Mouse (Mus musculus) B cell, adult 62 days (primary cell): ENCODE measurements around the gene Jph4. TPM values are rescaled to one million over a fixed set of nuclear protein-coding genes. Genes with fewer than 3 reads are reported as not detected.

Experiments
- total RNA-seq: library from RNA; stranded (reverse); gene quantifications from 4 replicates; pipeline ENCODE4 v1.2.4, GENCODE M21; 2023

Gene Jph4
- total RNA-seq = not detected in 4 replicates

DNA sequence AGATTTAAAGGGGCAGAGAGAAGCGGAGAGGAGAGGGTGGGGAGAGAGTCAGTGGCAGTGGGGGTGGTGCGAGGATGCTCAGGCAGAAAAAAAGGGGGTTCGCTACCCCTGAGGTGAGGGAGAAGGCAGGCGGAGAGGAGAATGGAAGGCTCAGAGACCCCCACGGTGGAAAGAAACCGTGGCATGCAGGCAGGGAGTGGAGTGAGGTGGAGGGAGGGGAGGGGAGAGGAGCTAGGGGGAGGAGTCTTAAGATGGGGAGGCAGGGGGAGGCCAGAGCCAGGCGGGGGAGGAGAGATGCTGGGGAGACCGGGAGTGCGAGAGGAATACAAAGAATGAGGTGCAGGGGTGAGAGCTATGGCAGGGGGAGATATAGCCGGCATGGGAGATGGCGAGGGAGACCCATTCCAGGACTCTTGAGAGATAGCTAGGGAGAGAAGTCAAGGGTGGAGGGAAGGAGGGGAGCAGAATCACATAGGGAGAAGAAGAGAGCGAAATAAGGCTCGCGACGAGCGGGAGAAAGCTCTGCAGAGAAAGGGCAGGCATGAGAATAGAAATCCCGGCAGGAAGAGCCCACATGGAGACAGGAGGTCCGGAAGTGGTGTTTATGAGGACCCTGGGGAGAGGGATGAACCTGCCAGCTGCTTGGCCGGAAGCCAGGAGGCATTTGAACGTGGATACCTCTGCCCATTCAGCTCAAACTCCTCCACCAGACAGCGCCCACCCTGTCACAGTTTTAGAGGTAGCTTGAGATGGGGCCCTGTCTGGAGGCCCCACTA lies at the start of gene Jph4:
Gene Jph4 (minus strand): TSS at position 511 of the 776 bp plus-strand sequence.

DNA sequence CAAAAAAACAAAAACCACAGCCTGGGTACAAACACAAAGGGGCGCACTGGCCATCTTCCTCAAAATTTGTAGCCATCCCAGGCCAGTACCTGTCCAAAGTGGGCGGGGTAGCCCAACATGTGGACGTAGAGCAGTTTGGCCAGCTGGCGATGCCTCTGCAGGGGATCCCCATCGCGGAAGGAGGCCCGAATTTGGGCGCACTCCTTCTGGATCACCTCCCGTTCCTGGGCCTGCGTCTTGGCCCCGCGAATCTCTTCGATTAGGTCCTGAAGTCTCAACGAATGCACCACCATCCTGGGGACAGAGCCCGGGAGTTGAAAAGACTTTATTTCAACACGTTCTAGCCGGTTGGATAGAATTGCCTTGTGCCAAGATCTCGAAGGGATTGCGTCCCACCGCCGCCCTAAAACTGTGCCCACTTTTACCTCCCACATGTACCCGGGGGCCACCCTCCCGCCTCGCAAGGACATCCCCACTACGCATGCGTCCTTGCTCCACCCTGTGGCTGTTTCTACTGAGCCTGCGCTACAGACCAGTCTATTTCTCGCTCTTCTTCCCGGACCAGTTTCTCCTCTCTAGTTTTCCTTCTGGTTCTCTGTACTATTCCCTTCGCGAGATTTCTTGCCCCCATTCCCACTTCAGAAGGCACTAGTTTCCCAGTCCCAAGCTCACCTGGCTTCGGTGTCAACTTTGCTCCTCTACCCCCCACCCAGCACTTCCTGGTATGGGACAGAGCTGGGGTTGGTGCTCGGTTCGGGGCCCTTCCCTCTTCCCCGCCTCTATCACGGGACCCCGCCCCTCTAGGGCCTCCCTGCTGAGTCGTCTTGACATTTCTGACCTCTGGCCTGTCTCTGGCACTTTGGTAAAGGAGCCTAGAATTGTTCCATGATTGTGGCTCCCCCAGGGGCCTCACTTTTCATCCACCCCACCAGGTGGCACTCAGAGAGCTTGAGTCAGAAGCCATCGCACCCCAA lies 10.6 kb downstream of the Jph4 start, which contains the start of gene Ap1g2:
Gene Ap1g2 (minus strand): TSS at position 758 of the 974 bp plus-strand sequence.

DNA sequence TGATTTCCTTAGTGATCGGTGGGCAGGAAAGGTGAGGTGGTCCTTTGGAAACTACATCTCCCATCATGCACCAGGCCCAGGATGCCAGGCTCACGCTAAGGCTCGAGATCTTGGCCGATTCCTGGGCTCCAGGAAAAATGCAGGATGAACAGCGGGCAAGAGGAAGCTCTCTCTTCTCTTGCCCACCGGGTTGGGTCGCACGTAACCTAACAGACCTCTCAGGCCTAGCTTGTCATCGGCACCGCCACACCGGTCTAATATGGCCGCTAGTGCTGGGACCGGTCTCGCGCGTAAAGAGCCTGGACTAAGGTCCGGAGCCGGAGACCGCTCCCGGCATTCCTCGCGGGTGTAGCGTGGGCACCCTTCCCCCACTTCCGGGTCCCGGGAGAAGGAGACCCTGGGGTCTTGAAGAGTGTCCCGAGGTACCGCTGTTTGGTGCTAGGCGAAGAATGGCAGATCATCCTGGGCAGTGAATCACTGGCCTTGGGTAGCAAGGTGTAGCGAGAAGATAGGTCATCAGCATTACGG lies 22.0 kb downstream of the Jph4 start, which contains the start of gene Thtpa:
Gene Thtpa (plus strand): TSS at position 81 of the 528 bp plus-strand sequence.

DNA sequence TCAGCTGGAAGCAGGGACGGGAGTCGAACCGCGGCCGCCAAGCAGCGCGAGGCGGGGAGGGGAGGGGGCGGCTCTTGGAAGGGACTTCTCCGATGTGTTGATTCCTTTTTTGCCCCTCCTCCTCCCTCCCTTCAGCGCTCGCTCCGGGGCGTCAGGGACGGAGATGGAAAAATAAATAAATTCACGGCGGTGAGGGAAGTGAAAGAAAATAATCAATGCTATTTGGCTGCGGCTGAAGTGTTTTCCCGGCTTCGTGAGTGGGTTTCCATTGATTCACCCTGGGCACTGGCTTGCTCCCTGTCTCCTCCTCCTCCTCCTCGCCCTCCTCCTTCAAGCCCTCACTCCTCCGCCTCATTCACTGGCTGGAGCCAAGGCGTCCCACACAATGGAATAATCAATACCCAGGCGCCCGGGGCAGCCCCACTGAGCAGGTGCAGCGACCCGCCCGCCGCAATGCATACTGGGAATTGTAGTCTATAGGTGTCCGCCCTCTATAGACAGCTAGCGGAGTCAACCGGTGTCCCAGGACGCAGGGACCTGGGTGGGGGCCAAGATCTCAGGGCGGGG lies 24.6 kb downstream of the Jph4 start, which contains the start of gene Zfhx2:
Gene Zfhx2 (minus strand): TSS at position 314 of the 567 bp plus-strand sequence.

Other genes starting within 250 kb of the Jph4 start
- gene Homez, start 246.0 kb downstream of the Jph4 start, total RNA-seq = 5.8 to 12.1 TPM (median 7.2 TPM) in 4 replicates
- 1.5 to 4.7 TPM (median 2.8 TPM) in 4 replicates for gene Ppp1r3e, start 239.4 kb downstream of the Jph4 start, total RNA-seq
- gene Bcl2l2, start 233.6 kb downstream of the Jph4 start, total RNA-seq = 7.9 to 12.7 TPM (median 9.6 TPM) in 4 replicates
- gene Gm20521, start 233.5 kb downstream of the Jph4 start, total RNA-seq = 2.0 to 2.7 TPM in 2 of 4 replicates, not detected in the others
- 271 to 284 TPM (median 277 TPM) in 4 replicates for gene Pabpn1, start 224.4 kb downstream of the Jph4 start, total RNA-seq
- 2.2 to 5.5 TPM (median 3.5 TPM) in 4 replicates for gene Slc22a17, start 203.8 kb downstream of the Jph4 start, total RNA-seq
- not detected in 4 replicates for gene Efs, start 190.8 kb downstream of the Jph4 start, total RNA-seq
- gene Il25, start 184.2 kb downstream of the Jph4 start, total RNA-seq = not detected in 4 replicates
- not detected in 4 replicates for gene Cmtm5, start 180.7 kb downstream of the Jph4 start, total RNA-seq
- gene Myh6, start 150.0 kb downstream of the Jph4 start, total RNA-seq = not detected in 4 replicates
- not detected in 4 replicates for gene Gm17428, start 140.0 kb downstream of the Jph4 start, total RNA-seq
- not detected in 4 replicates for gene Myh7, start 122.3 kb downstream of the Jph4 start, total RNA-seq
- 65.3 to 77.2 TPM (median 71.8 TPM) in 4 replicates for gene Ngdn, start 101.5 kb downstream of the Jph4 start, total RNA-seq
- gene Zfhx2, start 24.6 kb downstream of the Jph4 start, total RNA-seq = 15.4 to 19.8 TPM (median 16.4 TPM) in 4 replicates
- 4.4 to 6.4 TPM (median 5.9 TPM) in 4 replicates for gene Thtpa, start 22.2 kb downstream of the Jph4 start, total RNA-seq
- gene Ap1g2, start 10.3 kb downstream of the Jph4 start, total RNA-seq = 112 to 137 TPM (median 125 TPM) in 4 replicates
- gene Dhrs2, start 105.1 kb upstream of the Jph4 start, total RNA-seq = not detected in 4 replicates